Mouse (Mus musculus): ENCODE results near the gene Tnni3.
"Not testable (repeated sequence)": the region's sequence is repeated elsewhere in the genome, so short reads cannot be mapped to it uniquely, and the experiment has no call there.

The Tnni3 gene

GRCm38 (mm10) chr7:4524212-4524922, at the start of gene Tnni3:
Gene Tnni3 (minus strand): TSS chr7:4524229.
- DNase-seq (ENCODE audit: low spot score in 2 of 2), result peak in 1 of 2 experiments; percentile 40

GRCm38 (mm10) chr7:4572361-4572760, 48.3 kb upstream of the Tnni3 start:
- DNase-seq (ENCODE audit: low spot score in 2 of 2), result not testable (repeated sequence)

GRCm38 (mm10) chr7:4562660-4563059, 38.6 kb upstream of the Tnni3 start:
- DNase-seq (ENCODE audit: low spot score in 2 of 2), result no peak

- DNase-seq (ENCODE audit: low spot score in 2 of 2), result no peak
These were observed 33.1 kb upstream of the Tnni3 start for GRCm38 (mm10) chr7:4557167-4557560.

GRCm38 (mm10) chr7:4556256-4557166, 32.5 kb upstream of the Tnni3 start:
- DNase-seq (ENCODE audit: low spot score in 2 of 2), result peak; percentile 53 to 69

GRCm38 (mm10) chr7:4547221-4547641, 23.2 kb upstream of the Tnni3 start, which contains the start of gene Syt5:
Gene Syt5 (minus strand): TSS chr7:4547541.
- DNase-seq (ENCODE audit: low spot score in 2 of 2), result no peak

GRCm38 (mm10) chr7:4546591-4547131, 22.6 kb upstream of the Tnni3 start:
- no peak for DNase-seq (ENCODE audit: low spot score in 2 of 2)

- DNase-seq (ENCODE audit: low spot score in 2 of 2), result no peak
These were observed 22.0 kb upstream of the Tnni3 start for GRCm38 (mm10) chr7:4546050-4546449.

- DNase-seq (ENCODE audit: low spot score in 2 of 2), result no peak
These were observed 18.0 kb upstream of the Tnni3 start for GRCm38 (mm10) chr7:4542013-4542412.

- DNase-seq (ENCODE audit: low spot score in 2 of 2), result no peak
These were observed 17.3 kb upstream of the Tnni3 start for GRCm38 (mm10) chr7:4541344-4541743.

GRCm38 (mm10) chr7:4539019-4539418, 15.0 kb upstream of the Tnni3 start:
- no peak for DNase-seq (ENCODE audit: low spot score in 2 of 2)

GRCm38 (mm10) chr7:4537181-4537580, 13.2 kb upstream of the Tnni3 start:
- no peak for DNase-seq (ENCODE audit: low spot score in 2 of 2)

- DNase-seq (ENCODE audit: low spot score in 2 of 2), result no peak
These were observed 12.3 kb upstream of the Tnni3 start for GRCm38 (mm10) chr7:4536369-4536768.

- DNase-seq (ENCODE audit: low spot score in 2 of 2), result no peak
These were observed 8.1 kb upstream of the Tnni3 start, which contains the start of gene Dnaaf3 for GRCm38 (mm10) chr7:4532005-4532729. Gene Dnaaf3 (minus strand): TSS chr7:4532453.

GRCm38 (mm10) chr7:4530166-4530565, 6.1 kb upstream of the Tnni3 start:
- DNase-seq (ENCODE audit: low spot score in 2 of 2), result not testable (repeated sequence)

- no peak for DNase-seq (ENCODE audit: low spot score in 2 of 2)
These were observed 3.3 kb upstream of the Tnni3 start for GRCm38 (mm10) chr7:4527302-4527689.

- DNase-seq (ENCODE audit: low spot score in 2 of 2), result peak; percentile 67 to 69
These were observed 2.6 kb upstream of the Tnni3 start for GRCm38 (mm10) chr7:4526341-4527301.

- DNase-seq (ENCODE audit: low spot score in 2 of 2), result no peak
These were observed 561 bp downstream of the Tnni3 start for GRCm38 (mm10) chr7:4523205-4524130.

GRCm38 (mm10) chr7:4522292-4522691, 1.7 kb downstream of the Tnni3 start:
- no peak for DNase-seq (ENCODE audit: low spot score in 2 of 2)

Data from spleen, postnatal 36 days (tissue).